Mouse (Mus musculus): Measurements from ENCODE around the gene Eml4.

The Eml4 gene

GRCm38 (mm10) chr17:83350379-83351091, at the start of gene Eml4:
Eml4 (plus strand) TSS chr17:83350931.
- peak; percentile 94 to 95 for DNase-seq (ENCODE audit: low spot score in 2 of 2)

DNA sequence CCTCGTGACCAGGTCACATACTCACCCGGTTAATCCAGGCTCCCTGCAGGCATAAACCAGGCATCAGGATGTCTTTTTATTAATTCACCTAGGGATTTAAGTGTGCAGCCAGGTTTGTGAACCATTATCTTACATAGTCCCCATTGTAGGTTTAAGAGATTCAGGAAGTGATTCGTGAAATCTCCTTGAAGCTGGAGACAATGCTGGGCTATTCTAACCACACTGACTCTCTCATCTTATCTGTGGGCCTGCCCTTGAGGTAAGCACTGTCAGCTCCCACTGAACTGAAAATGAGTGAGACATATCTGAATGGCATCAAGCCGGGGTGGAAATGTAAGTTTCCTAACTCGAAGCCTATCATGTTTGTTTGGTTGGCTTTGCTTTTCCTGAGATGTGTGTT, 49.3 kb upstream of the Eml4 start:
- DNase-seq (ENCODE audit: low spot score in 2 of 2) = no peak

DNA sequence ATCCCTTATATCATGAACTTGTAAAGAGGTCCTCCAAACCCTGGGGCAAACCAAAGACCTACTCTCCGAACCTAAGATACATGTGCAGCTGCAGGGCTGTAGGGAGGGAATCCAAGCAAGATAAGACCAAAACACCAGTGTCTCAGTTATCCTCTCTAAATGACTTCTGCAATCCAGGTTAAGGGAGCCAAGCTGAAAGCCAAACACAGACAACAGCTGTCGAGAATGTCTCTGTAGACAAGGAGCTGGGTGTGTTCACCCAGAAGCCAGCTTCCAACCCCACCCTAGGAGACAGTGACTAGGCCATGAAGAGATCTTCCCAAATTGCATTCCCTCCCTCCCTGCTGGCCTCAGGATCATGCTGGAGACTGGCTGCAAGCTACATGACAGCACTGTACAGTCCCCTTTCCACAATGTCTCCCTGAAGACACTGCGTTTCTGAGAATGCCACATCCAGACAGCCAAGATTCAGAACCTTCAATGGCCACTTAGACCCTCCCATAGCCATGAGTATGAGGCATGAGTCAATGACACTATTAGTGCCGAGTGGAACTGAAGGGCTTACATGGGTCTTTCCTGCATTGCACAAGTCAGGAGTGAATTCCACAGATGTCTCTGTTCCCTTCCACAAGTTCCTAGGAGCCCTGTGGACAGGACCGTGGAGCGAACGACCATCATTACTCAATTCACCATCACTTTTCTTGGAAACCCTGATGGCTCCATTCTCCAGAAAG, 46.5 kb upstream of the Eml4 start:
- no peak for DNase-seq (ENCODE audit: low spot score in 2 of 2)

DNA sequence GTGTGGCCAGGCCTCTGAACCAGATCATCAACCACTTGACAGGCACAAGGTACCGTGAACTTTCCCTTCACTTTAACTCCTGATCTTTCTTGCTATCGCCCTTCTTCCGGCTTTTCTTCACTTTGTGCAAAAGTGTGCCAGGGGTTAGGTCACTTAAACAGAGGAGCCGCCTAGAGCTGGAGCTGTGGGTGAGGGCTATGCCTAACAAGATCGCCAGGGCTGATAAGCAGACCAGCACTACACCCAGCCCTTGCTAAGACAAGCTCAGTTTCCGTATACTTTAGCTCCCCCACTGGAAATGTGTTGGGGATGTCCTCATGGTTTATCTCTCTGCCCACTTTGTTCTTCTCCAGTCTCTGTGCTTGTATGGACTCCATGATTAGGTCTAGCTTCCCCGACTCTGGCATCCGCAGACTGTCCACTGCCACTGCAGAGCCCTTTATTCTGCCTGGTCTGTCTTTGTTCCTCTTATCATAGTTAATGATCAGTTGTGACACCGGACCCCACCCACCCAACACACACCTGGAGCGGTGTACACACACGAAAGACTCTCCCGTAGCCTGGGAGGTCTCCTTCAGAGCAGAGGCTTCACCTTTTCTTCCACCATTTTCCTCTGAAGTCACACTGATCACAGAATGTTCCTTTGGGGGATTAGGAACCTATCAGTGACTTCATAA, 43.6 kb upstream of the Eml4 start:
- peak; percentile 26 to 49 for DNase-seq (ENCODE audit: low spot score in 2 of 2)

GRCm38 (mm10) chr17:83307641-83308296, 43.0 kb upstream of the Eml4 start:
- no peak for DNase-seq (ENCODE audit: low spot score in 2 of 2)

- DNase-seq (ENCODE audit: low spot score in 2 of 2) = no peak
These were observed 42.3 kb upstream of the Eml4 start for GRCm38 (mm10) chr17:83308451-83308850.

GRCm38 (mm10) chr17:83309243-83309642, 41.5 kb upstream of the Eml4 start:
- DNase-seq (ENCODE audit: low spot score in 2 of 2) = no peak

GRCm38 (mm10) chr17:83311806-83312205, 38.9 kb upstream of the Eml4 start:
- DNase-seq (ENCODE audit: low spot score in 2 of 2) = no peak

GRCm38 (mm10) chr17:83312244-83312918, 38.4 kb upstream of the Eml4 start:
- DNase-seq (ENCODE audit: low spot score in 2 of 2) = peak; percentile 84 to 88

DNA sequence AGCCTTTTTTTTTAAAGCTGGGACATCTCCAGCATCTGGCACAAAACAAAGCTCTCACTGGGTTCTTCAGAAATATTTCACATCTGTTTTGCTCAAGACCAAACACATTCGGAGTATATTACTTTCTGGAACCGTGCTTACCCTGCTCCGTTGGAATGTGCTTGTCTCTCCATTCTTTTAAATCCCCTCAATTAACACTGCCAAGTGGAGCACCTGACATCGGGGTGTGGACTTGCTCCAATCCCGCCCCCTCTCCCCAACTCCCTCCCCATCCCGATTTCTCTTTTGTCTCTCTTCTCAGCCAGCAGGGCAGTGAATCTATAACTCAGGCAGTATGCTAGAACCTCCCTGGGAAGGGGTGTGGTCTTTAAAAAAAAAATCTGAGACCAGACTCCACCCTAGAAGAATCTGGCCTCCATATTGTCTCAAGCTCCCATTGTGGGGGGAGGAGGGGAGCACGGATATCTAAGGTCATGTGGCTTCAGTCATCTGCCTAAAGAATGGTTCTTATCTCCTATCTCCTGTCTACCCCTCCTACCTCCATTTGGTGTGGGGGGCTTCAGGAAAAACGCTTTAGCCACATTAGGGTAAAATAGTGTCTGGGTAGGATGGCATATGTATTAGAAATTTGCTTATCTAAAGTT, 37.6 kb upstream of the Eml4 start:
- DNase-seq (ENCODE audit: low spot score in 2 of 2) = no peak

GRCm38 (mm10) chr17:83315476-83315875, 35.3 kb upstream of the Eml4 start:
- DNase-seq (ENCODE audit: low spot score in 2 of 2) = no peak

- no peak for DNase-seq (ENCODE audit: low spot score in 2 of 2)
These were observed 28.0 kb upstream of the Eml4 start for GRCm38 (mm10) chr17:83322621-83323335.

DNA sequence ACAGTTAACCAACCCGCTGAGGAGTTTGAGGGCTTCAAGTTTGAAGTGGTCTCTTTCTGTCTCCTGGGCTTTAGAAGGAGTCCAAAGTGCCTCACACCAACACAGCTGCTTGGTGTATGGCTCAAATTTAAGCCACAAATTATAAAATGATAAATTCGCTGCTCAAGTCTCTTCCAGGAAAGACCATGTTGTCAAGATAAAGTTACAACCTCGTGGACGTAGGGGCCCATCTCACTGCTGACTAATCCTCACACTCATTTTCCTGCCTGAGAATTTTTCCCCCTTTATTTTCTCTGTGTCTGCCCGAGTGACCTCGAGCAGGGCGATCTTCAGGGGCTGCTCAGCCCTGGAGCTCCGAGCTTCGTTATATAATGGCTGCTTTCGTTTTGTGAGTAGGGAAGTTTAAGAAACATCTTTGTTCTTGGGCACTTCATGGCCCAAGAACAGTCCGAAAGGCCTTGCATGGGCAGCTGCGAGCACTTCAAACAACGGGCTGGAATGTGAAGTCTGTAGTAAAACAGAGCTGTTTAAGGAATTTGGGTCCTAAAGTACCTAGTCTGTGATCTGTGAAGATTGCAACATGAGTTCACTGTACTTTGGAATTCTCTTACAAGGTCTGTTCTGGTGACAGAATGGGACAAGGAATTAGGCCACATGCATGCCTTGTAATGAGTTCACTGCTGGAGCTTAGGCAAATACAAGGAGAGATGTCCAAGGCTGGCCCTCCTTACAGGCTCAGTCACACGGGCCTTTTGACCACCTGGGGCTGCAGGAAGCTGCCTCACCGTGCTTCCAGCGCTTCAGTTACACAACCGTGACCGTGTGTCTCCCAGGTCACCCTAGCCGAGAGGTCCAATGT, 27.1 kb upstream of the Eml4 start:
- DNase-seq (ENCODE audit: low spot score in 2 of 2) = no peak

- no peak for DNase-seq (ENCODE audit: low spot score in 2 of 2)
These were observed 26.5 kb upstream of the Eml4 start for GRCm38 (mm10) chr17:83324269-83324616.

- no peak for DNase-seq (ENCODE audit: low spot score in 2 of 2)
These were observed 15.5 kb upstream of the Eml4 start for GRCm38 (mm10) chr17:83335183-83335584.

- peak in 1 of 2 experiments; percentile 32 for DNase-seq (ENCODE audit: low spot score in 2 of 2)
These were observed 13.5 kb upstream of the Eml4 start for GRCm38 (mm10) chr17:83337051-83337898.

GRCm38 (mm10) chr17:83339368-83340085, 11.2 kb upstream of the Eml4 start:
- DNase-seq (ENCODE audit: low spot score in 2 of 2) = peak in 1 of 2 experiments; percentile 33
